Mouse (Mus musculus) stomach, postnatal 0 days (tissue): Measurements from ENCODE around the gene Defb29. TPM values are rescaled to one million over a fixed set of nuclear protein-coding genes. Genes with fewer than 3 reads are reported as not detected.

Source experiments
- ATAC-seq: fragments of 200-750 bp; cut with Nextera tagmentation; 2 replicates; pipeline ENCODE4 v1.8.0; 2017; ENCODE audit not compliant: low FRiP score, low TSS enrichment
- DNase-seq: peaks from one replicate; pipeline ENCODE4 v3.0.0-alpha.2; 2016; ENCODE audit warnings: low spot score
- H3K27ac ChIP-seq: fragments of 300-500 bp; sonication (generic); replicated peaks from 2 replicates; pipeline ENCODE4 v1.5.1; 2014; ENCODE audit warnings: mild to moderate bottlenecking, control low read depth
- H3K27me3 ChIP-seq: fragments of 300-500 bp; sonication (generic); 2 replicates; pipeline ENCODE4 v1.6.1; 2014; ENCODE audit warnings: low read length; ENCODE audit not compliant: control insufficient read depth, insufficient read depth
- H3K36me3 ChIP-seq: fragments of 300-500 bp; sonication (generic); 2 replicates; pipeline ENCODE4 v1.6.1; 2014; ENCODE audit warnings: low read length, mixed read lengths; ENCODE audit not compliant: control insufficient read depth, insufficient read depth
- H3K4me1 ChIP-seq: fragments of 300-500 bp; sonication (generic); replicated peaks from 2 replicates; pipeline ENCODE4 v1.6.1; 2014; ENCODE audit warnings: antibody characterized with exemption; ENCODE audit not compliant: control insufficient read depth, insufficient read depth
- H3K4me2 ChIP-seq: fragments of 300-500 bp; sonication (generic); replicated peaks from 2 replicates; pipeline ENCODE4 v1.6.1; 2014; ENCODE audit warnings: low read depth, mild to moderate bottlenecking, control low read depth, moderate library complexity
- H3K4me3 ChIP-seq: fragments of 300-500 bp; sonication (generic); 2 replicates; pipeline ENCODE4 v1.5.1; 2014; ENCODE audit warnings: low read depth, low read length, control low read depth
- H3K9ac ChIP-seq: fragments of 300-500 bp; sonication (generic); 2 replicates; pipeline ENCODE4 v1.6.1; 2014; ENCODE audit warnings: mild to moderate bottlenecking, low read length, control low read depth, mixed read lengths
- H3K9me3 ChIP-seq: fragments of 300-500 bp; sonication (generic); 2 replicates; pipeline ENCODE4 v1.6.1; 2016; ENCODE audit warnings: low read length; ENCODE audit not compliant: control insufficient read depth
- CTCF ChIP-seq: IDR thresholded peaks from 2 replicates; pipeline ENCODE4 v1.5.1; 2016; ENCODE audit warnings: antibody characterized with exemption, low read depth, mild to moderate bottlenecking, moderate library complexity
- EP300 ChIP-seq: optimal IDR thresholded peaks from 2 replicates; pipeline ENCODE3; 2016; ENCODE audit warnings: antibody characterized with exemption
- WGBS: fragments of 180-500 bp; shearing (Covaris S2); extraction: QIAGEN DNeasy Blood & Tissue Kit; methylation state at CpG from one replicate; pipeline ENCODE4 v1.1.7; 2014; 5-methylcytosine and 5-hydroxymethylcytosine counted together
- polyA plus RNA-seq: library from polyadenylated mRNA; unstranded; fragments of >200 nt; fragmentation: Nextera tagmentation; extraction: Ambion mirVana; gene quantifications from 2 replicates; pipeline ENCODE4 v1.2.1, GENCODE M21; 2015

The Defb29 gene
- polyA plus RNA-seq, 1 experiment from 2014 or later: not detected

- 83% methylated on average over 8 of the region's 8 CpGs for WGBS
Measured at GRCm38 (mm10) chr2:152573484-152573883, 33.6 kb upstream of the Defb29 start.

GRCm38 (mm10) chr2:152572114-152572794 lies 32.4 kb upstream of the Defb29 start, which contains the start of gene Defb21:
Gene Defb21 (plus strand): TSS chr2:152572744.
- Histone ChIP-seq H3K4me3 (no peak within 1 kb of the TSS), H3K4me1 (no peaks in the 10 kb centered on the region), H3K9me3 (no peaks in the 10 kb centered on the region), H3K27me3 (no peaks in the 10 kb centered on the region), H3K4me2 (no peak within 1 kb of the TSS), H3K36me3 (no peaks in the 10 kb centered on the region), H3K27ac (no peak within 1 kb of the TSS), H3K9ac (no peak within 1 kb of the TSS)
- TF ChIP-seq EP300: no peak
- peak; percentile 55 for TF ChIP-seq CTCF
- DNase-seq: no peak
- ATAC-seq: no peak
- 58% methylated on average over 11 of the region's 11 CpGs for WGBS

More at GRCm38 (mm10) chr2:152573484-152573883, 33.6 kb upstream of the Defb29 start:
- Histone ChIP-seq H3K36me3 (no peaks in the 10 kb centered on the region), H3K27ac (no peak overlapping the region), H3K27me3 (no peaks in the 10 kb centered on the region), H3K4me1 (no peaks in the 10 kb centered on the region), H3K4me2 (no peak overlapping the region), H3K4me3 (no peak overlapping the region), H3K9me3 (no peaks in the 10 kb centered on the region), H3K9ac (no peak overlapping the region)
- no peak for DNase-seq
- ATAC-seq: no peak
- TF ChIP-seq CTCF: no peak

GRCm38 (mm10) chr2:152570313-152570712 lies 30.4 kb upstream of the Defb29 start:
- no peak for TF ChIP-seq CTCF
- TF ChIP-seq EP300: no peak
- no peak for DNase-seq
- WGBS: 56% methylated on average over 6 of the region's 6 CpGs
- Histone ChIP-seq H3K4me1 (no peaks in the 10 kb centered on the region), H3K4me3 (no peak overlapping the region), H3K27me3 (no peaks in the 10 kb centered on the region), H3K9me3 (no peaks in the 10 kb centered on the region), H3K36me3 (no peaks in the 10 kb centered on the region), H3K4me2 (no peak overlapping the region), H3K9ac (no peak overlapping the region), H3K27ac (no peak overlapping the region)
- no peak for ATAC-seq

GRCm38 (mm10) chr2:152569881-152570280 lies 30.0 kb upstream of the Defb29 start:
- H3K4me1 ChIP-seq: no peaks in the 10 kb centered on the region
- no peaks in the 10 kb centered on the region for H3K9me3 ChIP-seq
- H3K27me3 ChIP-seq: no peaks in the 10 kb centered on the region
- no peak for TF ChIP-seq CTCF
- TF ChIP-seq EP300: no peak
- H3K4me2 ChIP-seq: no peak overlapping the region
- 62% methylated on average over 4 of the region's 4 CpGs for WGBS
- no peak overlapping the region for H3K9ac ChIP-seq
- H3K27ac ChIP-seq: no peak overlapping the region
- no peaks in the 10 kb centered on the region for H3K36me3 ChIP-seq
- H3K4me3 ChIP-seq: no peak overlapping the region
- no peak for DNase-seq
- no peak for ATAC-seq

- Histone ChIP-seq H3K9me3 (no peaks in the 10 kb centered on the region), H3K27me3 (no peaks in the 10 kb centered on the region), H3K4me1 (no peaks in the 10 kb centered on the region), H3K9ac (no peak within 1 kb of the TSS), H3K27ac (no peak within 1 kb of the TSS), H3K4me2 (no peak within 1 kb of the TSS), H3K4me3 (no peak within 1 kb of the TSS), H3K36me3 (no peaks in the 10 kb centered on the region)
- ATAC-seq: no peak
- no peak for DNase-seq
- TF ChIP-seq EP300: no peak
- no peak for TF ChIP-seq CTCF
- WGBS: 90% methylated on average over 5 of the region's 5 CpGs
Measured at GRCm38 (mm10) chr2:152569038-152569437, 29.1 kb upstream of the Defb29 start, which contains the start of gene Gm17416. Gene Gm17416 (plus strand): TSS chr2:152569338.

- H3K4me1 ChIP-seq: no peaks in the 10 kb centered on the region
Measured at GRCm38 (mm10) chr2:152556655-152557054, 16.8 kb upstream of the Defb29 start.

More at GRCm38 (mm10) chr2:152556655-152557054, 16.8 kb upstream of the Defb29 start:
- ATAC-seq (no peak), DNase-seq (no peak)
- Histone ChIP-seq H3K27me3 (no peaks in the 10 kb centered on the region), H3K36me3 (no peaks in the 10 kb centered on the region), H3K9ac (no peak overlapping the region), H3K27ac (no peak overlapping the region), H3K9me3 (no peaks in the 10 kb centered on the region), H3K4me2 (no peak overlapping the region), H3K4me3 (no peak overlapping the region)
- 84% methylated on average over 7 of the region's 7 CpGs for WGBS
- TF ChIP-seq EP300: no peak
- no peak for TF ChIP-seq CTCF
